Mouse (Mus musculus): ENCODE measurements around the gene Naa25. TPM values are rescaled to one million over a fixed set of nuclear protein-coding genes. Genes with fewer than 3 reads are reported as not detected.
A peak's percentile ranks its signal among the peaks of the same experiment; 100 is the strongest.

Naa25 gene
- polyA plus RNA-seq, 1 experiment from 2014 or later = 43.5 TPM

GRCm38 (mm10) chr5:121444870-121445269 is 47.1 kb downstream of the Naa25 start:
- ATAC-seq (ENCODE audit: insufficient read depth) (no peak), DNase-seq (no peak)
- WGBS = 84% methylated on average over 5 of the region's 5 CpGs
- no peak for TF ChIP-seq CTCF (IDR thresholded peaks at IDR 0.05; ENCODE audit: low read depth)
- no peak overlapping the region for H3K9ac ChIP-seq
- no peaks in the 10 kb centered on the region for H3K9me3 ChIP-seq (ENCODE audit: low read depth, low read length)
- H3K4me2 ChIP-seq = no peak overlapping the region
- H3K27ac ChIP-seq (ENCODE audit: low read depth) = no peak overlapping the region
- H3K36me3 ChIP-seq (ENCODE audit: insufficient read depth) = peaks cover 98% of the 10 kb centered on the region
- H3K27me3 ChIP-seq (ENCODE audit: insufficient read depth, low read length) = no peaks in the 10 kb centered on the region
- no peaks in the 10 kb centered on the region for H3K4me1 ChIP-seq (ENCODE audit: insufficient read depth)
- H3K4me3 ChIP-seq (ENCODE audit: low read depth, low read length) = no peak overlapping the region

DNA sequence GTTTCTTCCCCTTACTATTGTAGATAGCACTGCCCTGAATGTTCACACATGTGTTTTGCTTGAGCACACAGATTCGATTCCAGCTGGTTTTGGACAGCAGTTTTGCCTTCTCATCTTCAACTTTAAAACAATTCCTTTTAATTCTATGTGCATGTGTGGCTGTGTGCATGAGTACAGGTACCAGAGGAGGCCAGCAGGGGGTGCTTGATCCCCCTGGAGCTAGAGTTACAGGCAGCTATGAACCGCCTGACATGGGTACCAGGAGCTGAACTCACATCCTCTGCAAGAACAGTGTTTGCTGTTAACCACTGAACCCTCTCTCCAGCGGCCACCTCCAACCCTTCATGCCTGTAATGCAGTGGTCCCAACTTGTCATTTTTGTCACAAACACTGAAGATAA is 50.7 kb downstream of the Naa25 start:
- H3K4me2 ChIP-seq = no peak overlapping the region
- H3K27me3 ChIP-seq (ENCODE audit: insufficient read depth, low read length) = no peaks in the 10 kb centered on the region
- 88% methylated on average over 3 of the region's 3 CpGs for WGBS
- H3K36me3 ChIP-seq (ENCODE audit: insufficient read depth) = peaks cover 67% of the 10 kb centered on the region
- no peak overlapping the region for H3K9ac ChIP-seq
- ATAC-seq (ENCODE audit: insufficient read depth) = no peak
- H3K4me3 ChIP-seq (ENCODE audit: low read depth, low read length) = no peak overlapping the region
- H3K4me1 ChIP-seq (ENCODE audit: insufficient read depth) = peaks cover 5% of the 10 kb centered on the region
- DNase-seq = no peak
- peak; percentile 48 for TF ChIP-seq CTCF (IDR thresholded peaks at IDR 0.05; ENCODE audit: low read depth)
- no peaks in the 10 kb centered on the region for H3K9me3 ChIP-seq (ENCODE audit: low read depth, low read length)
- H3K27ac ChIP-seq (ENCODE audit: low read depth) = no peak overlapping the region

DNA sequence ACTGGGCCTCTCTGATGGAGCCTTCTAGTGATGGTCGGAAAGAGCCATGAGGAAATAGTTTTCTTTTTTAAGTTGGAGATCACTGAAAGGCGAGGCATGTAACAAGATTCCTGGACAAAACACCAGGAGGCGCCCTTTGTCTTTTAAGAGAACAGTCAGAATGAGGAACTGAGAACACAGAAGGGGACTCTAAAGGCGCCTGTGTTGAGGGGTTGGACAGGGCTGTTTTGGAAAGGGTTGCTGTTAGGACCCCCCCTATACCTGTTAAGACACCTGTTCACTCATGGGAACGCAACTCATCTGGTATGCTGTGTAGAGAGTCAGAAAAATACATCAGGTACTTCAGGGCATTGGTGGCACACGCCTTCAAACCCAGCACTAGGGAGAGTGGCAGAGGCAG is 52.2 kb downstream of the Naa25 start:
- DNase-seq = peak; percentile 84
- 60% methylated on average over 6 of the region's 6 CpGs for WGBS
- ATAC-seq (ENCODE audit: insufficient read depth) = no peak

DNA sequence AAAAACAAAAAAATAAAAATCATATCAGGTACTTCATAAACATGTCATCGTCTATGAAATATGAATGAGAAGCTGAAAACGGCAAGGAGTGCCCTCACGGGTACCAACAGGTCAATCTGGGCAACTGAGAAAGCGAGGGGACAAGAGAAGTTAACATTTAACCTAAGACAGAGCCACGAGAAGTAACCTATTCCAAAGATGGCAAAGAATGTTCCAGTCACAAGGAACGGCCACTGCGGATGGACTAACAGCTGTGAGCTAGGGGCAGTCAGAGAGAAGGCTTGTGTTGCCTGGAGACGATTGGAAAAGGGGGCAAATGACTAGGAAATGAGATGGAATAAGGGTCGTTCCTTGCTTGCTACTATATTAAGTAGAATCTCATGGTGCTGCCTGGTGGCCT is 52.7 kb downstream of the Naa25 start:
- peak overlapping the region; percentile 72 for H3K4me2 ChIP-seq
- H3K36me3 ChIP-seq (ENCODE audit: insufficient read depth) = peaks cover 46% of the 10 kb centered on the region
- no peak for TF ChIP-seq CTCF (IDR thresholded peaks at IDR 0.05; ENCODE audit: low read depth)
- no peaks in the 10 kb centered on the region for H3K9me3 ChIP-seq (ENCODE audit: low read depth, low read length)
- WGBS = 77% methylated on average over 9 of the region's 9 CpGs
- H3K4me1 ChIP-seq (ENCODE audit: insufficient read depth) = peaks cover 14% of the 10 kb centered on the region
- DNase-seq (no peak), ATAC-seq (ENCODE audit: insufficient read depth) (no peak)
- H3K27me3 ChIP-seq (ENCODE audit: insufficient read depth, low read length) = no peaks in the 10 kb centered on the region
- no peak overlapping the region for H3K4me3 ChIP-seq (ENCODE audit: low read depth, low read length)
- H3K9ac ChIP-seq = no peak overlapping the region
- H3K27ac ChIP-seq (ENCODE audit: low read depth) = no peak overlapping the region

More for the DNA sequence above, 52.2 kb downstream of the Naa25 start:
- H3K4me3 ChIP-seq (ENCODE audit: low read depth, low read length) = no peak overlapping the region
- H3K4me1 ChIP-seq (ENCODE audit: insufficient read depth) = peaks cover 14% of the 10 kb centered on the region
- TF ChIP-seq CTCF (IDR thresholded peaks at IDR 0.05; ENCODE audit: low read depth) = peak; percentile 57
- H3K9ac ChIP-seq = no peak overlapping the region
- H3K9me3 ChIP-seq (ENCODE audit: low read depth, low read length) = no peaks in the 10 kb centered on the region
- no peak overlapping the region for H3K4me2 ChIP-seq
- no peaks in the 10 kb centered on the region for H3K27me3 ChIP-seq (ENCODE audit: insufficient read depth, low read length)
- no peak overlapping the region for H3K27ac ChIP-seq (ENCODE audit: low read depth)
- peaks cover 51% of the 10 kb centered on the region for H3K36me3 ChIP-seq (ENCODE audit: insufficient read depth)

- H3K36me3 ChIP-seq (ENCODE audit: insufficient read depth) = peaks cover 39% of the 10 kb centered on the region
- H3K9ac ChIP-seq = peak overlapping the region; percentile 77
- DNase-seq (no peak), ATAC-seq (ENCODE audit: insufficient read depth) (no peak)
- peak overlapping the region; percentile 72 for H3K4me2 ChIP-seq
- no peak for TF ChIP-seq CTCF (IDR thresholded peaks at IDR 0.05; ENCODE audit: low read depth)
- H3K27me3 ChIP-seq (ENCODE audit: insufficient read depth, low read length) = no peaks in the 10 kb centered on the region
- H3K4me1 ChIP-seq (ENCODE audit: insufficient read depth) = peaks cover 14% of the 10 kb centered on the region
- 20% methylated on average over 8 of the region's 8 CpGs for WGBS
- no peaks in the 10 kb centered on the region for H3K9me3 ChIP-seq (ENCODE audit: low read depth, low read length)
- no peak overlapping the region for H3K27ac ChIP-seq (ENCODE audit: low read depth)
- peak overlapping the region; percentile 77 for H3K4me3 ChIP-seq (ENCODE audit: low read depth, low read length)
These were observed 53.5 kb downstream of the Naa25 start for GRCm38 (mm10) chr5:121451203-121451602.

- H3K9me3 ChIP-seq (ENCODE audit: low read depth, low read length) = no peaks in the 10 kb centered on the region
- ATAC-seq (ENCODE audit: insufficient read depth) (peak; percentile 39; the same call in 1 of the 2 replicates), DNase-seq (peak; percentile 64)
- peaks cover 14% of the 10 kb centered on the region for H3K4me1 ChIP-seq (ENCODE audit: insufficient read depth)
- peak within 1 kb of the TSS; percentile 88 for H3K9ac ChIP-seq
- no peak for TF ChIP-seq CTCF (IDR thresholded peaks at IDR 0.05; ENCODE audit: low read depth)
- H3K36me3 ChIP-seq (ENCODE audit: insufficient read depth) = peaks cover 35% of the 10 kb centered on the region
- peak within 1 kb of the TSS; percentile 72 for H3K4me2 ChIP-seq
- WGBS = 0% methylated on average over 17 of the region's 17 CpGs
- H3K27ac ChIP-seq (ENCODE audit: low read depth) = peak within 1 kb of the TSS; percentile 91
- no peaks in the 10 kb centered on the region for H3K27me3 ChIP-seq (ENCODE audit: insufficient read depth, low read length)
- H3K4me3 ChIP-seq (ENCODE audit: low read depth, low read length) = peak within 1 kb of the TSS; percentile 77
These were observed 53.9 kb downstream of the Naa25 start, which contains the start of gene Tmem116 for GRCm38 (mm10) chr5:121451644-121452025. Gene Tmem116 (plus strand): TSS chr5:121451893.

DNA sequence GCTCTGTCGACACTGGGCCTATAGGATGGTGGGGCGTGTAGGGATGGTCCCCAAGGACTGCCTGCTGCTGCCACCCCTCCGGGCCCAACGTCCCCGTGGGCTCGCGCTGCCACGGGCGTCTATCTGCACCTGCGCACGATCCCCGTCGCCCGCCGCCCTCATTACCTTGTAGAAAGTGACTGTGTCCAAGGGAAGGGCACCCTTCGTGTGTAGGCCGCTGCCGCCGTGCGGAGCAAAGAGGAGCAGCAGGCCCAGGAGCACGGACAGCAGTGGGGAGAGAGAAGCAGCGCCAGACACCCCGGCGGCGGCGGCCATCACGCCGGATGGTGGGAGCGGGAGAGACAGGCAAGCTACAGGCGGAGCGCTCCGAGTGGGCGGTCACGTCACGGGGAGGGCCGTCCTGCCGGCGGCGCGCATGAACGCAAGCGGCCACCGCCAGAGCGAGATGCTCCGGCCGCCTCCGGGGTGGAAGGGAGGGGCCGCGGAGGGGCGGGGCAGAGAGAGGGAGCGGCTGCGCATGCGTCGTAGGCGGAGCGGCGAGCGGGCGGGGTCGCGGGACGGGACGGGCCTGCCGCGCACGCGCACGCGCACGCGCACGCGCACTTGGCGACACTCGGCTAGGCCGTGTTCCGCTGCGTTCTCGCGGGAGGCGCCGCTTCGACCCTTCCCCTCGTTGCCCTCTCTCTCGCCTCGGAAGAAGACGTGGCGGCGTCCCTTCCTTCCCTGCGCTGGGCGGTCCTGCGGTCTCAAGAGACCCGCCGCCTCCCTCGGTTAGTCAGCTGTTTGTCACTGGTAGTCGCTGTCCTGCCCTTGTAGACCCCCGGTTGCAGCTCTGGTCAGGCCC is 54.5 kb downstream of the Naa25 start, which contains the start of gene Erp29:
Gene Erp29 (minus strand): TSS at position 481 of the 844 bp plus-strand sequence.
- Histone ChIP-seq H3K27ac (ENCODE audit: low read depth) (peak within 1 kb of the TSS; percentile 91), H3K4me2 (peak within 1 kb of the TSS; percentile 72), H3K4me1 (ENCODE audit: insufficient read depth) (peaks cover 14% of the 10 kb centered on the region), H3K9me3 (ENCODE audit: low read depth, low read length) (no peaks in the 10 kb centered on the region), H3K9ac (peak within 1 kb of the TSS; percentile 88), H3K4me3 (ENCODE audit: low read depth, low read length) (peak within 1 kb of the TSS; percentile 77), H3K27me3 (ENCODE audit: insufficient read depth, low read length) (no peaks in the 10 kb centered on the region), H3K36me3 (ENCODE audit: insufficient read depth) (peaks cover 30% of the 10 kb centered on the region)
- WGBS = under 1% methylated on average over 71 of the region's 97 CpGs
- DNase-seq = peak; percentile 99
- peak; percentile 93 for ATAC-seq (ENCODE audit: insufficient read depth)
- TF ChIP-seq CTCF (IDR thresholded peaks at IDR 0.05; ENCODE audit: low read depth) = peak; percentile 38

All from lung, embryonic 14.5 days (tissue).